Mouse (Mus musculus) hindbrain, embryonic 10.5 days (tissue): ENCODE data around the gene Pde8a. TPM values are rescaled to one million over a fixed set of nuclear protein-coding genes. Genes with fewer than 3 reads are reported as not detected.

Experiments
- DNase-seq: peaks from one replicate; pipeline ENCODE4 v3.0.0-alpha.2; 2017; ENCODE audit warnings: low spot score
- H3K27ac ChIP-seq: fragments of 300-500 bp; sonication (generic); 2 replicates; pipeline ENCODE4 v1.5.1; 2016; ENCODE audit warnings: mild to moderate bottlenecking, moderate library complexity
- H3K27me3 ChIP-seq: fragments of 300-500 bp; sonication (generic); 2 replicates; pipeline ENCODE4 v1.6.1; 2016; ENCODE audit warnings: mild to moderate bottlenecking; ENCODE audit not compliant: poor library complexity, insufficient read depth, severe bottlenecking
- H3K36me3 ChIP-seq: fragments of 300-500 bp; sonication (generic); 2 replicates; pipeline ENCODE4 v1.6.1; 2016; ENCODE audit warnings: mild to moderate bottlenecking, moderate library complexity
- H3K4me1 ChIP-seq: fragments of 300-500 bp; sonication (generic); replicated peaks from 2 replicates; pipeline ENCODE4 v1.6.1; 2016; ENCODE audit warnings: mild to moderate bottlenecking
- H3K4me3 ChIP-seq: fragments of 300-500 bp; sonication (generic); 2 replicates; pipeline ENCODE4 v1.5.1; 2016; ENCODE audit warnings: mild to moderate bottlenecking, moderate library complexity
- H3K9me3 ChIP-seq: fragments of 300-500 bp; sonication (generic); 2 replicates; pipeline ENCODE4 v1.6.1; 2016; ENCODE audit warnings: mild to moderate bottlenecking, moderate library complexity
- WGBS: fragments of 180-500 bp; shearing (Covaris S2); methylation state at CpG from one replicate; pipeline ENCODE4 v1.1.7; 2016; 5-methylcytosine and 5-hydroxymethylcytosine counted together
- polyA plus RNA-seq: library from polyadenylated mRNA; unstranded; fragments of >200 nt; fragmentation: Nextera tagmentation; extraction: Ambion mirVana; gene quantifications from 2 replicates; pipeline ENCODE4 v1.2.1, GENCODE M21; 2016

The Pde8a gene
- polyA plus RNA-seq, 1 experiment from 2014 or later: 2.4 TPM

DNA sequence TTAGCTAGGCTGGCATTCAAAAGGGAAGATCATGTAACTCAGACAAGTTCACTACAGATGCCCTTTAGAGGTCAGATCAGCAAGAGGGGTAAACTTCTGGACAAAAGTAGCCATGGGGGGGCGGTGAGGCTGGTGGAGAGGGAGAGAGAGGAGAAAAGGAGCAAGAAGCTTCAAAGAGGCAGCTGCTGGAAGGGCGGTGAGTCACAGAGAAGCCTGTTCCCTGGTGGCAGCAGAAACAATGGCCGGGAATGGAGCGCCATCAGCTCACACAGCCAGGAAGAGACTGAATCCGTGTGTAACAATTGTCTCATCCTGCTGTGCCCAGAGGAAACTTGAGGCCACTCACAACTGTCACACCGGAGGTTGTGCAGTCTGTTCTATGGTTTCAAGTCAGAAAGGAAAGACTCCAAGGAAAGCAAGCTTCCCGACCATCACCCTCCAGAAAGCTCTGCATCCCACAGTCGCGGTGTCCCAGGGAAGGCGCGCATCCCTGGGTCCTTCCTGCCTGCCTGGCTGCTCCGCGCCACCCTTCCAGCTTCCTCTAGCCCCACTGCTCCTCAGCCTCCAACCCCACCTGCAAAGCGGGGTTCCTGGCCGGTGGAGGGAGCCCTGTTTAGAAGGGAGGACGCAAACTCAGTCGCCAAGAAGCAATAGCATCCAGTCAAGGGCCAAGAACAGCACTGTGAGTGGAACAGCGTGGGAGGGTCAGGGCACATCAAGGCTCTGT is 122.5 kb downstream of the Pde8a start:
- 49% methylated on average over 18 of the region's 18 CpGs for WGBS
- peaks cover 21% of the 10 kb centered on the region for H3K4me1 ChIP-seq
- H3K36me3 ChIP-seq: peaks cover 75% of the 10 kb centered on the region
- H3K27ac ChIP-seq: peak overlapping the region; percentile 88
- H3K4me3 ChIP-seq: peak overlapping the region; percentile 36
- no peaks in the 10 kb centered on the region for H3K27me3 ChIP-seq
- H3K9me3 ChIP-seq: no peaks in the 10 kb centered on the region
- DNase-seq: peak; percentile 73

DNA sequence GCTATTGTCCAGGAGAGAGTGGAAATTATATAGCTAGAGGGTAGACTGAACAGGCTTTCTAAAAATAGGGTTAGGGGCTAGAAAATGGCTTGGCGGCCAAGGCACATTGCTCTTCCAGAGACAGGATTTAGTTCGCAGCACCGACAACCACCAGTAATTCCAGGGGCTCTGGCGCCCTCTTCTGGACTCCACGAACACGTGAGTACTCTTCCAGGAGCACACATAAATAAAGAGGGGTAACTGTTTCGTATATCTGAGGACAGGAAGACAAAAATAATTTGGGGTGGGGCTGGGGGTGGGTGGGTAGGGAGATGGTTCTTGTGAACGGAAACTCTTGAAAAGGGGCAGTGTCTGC is 123.0 kb downstream of the Pde8a start:
- WGBS: 31% methylated on average over 8 of the region's 8 CpGs
- Histone ChIP-seq H3K27ac (peak overlapping the region; percentile 88), H3K27me3 (no peaks in the 10 kb centered on the region)

DNA sequence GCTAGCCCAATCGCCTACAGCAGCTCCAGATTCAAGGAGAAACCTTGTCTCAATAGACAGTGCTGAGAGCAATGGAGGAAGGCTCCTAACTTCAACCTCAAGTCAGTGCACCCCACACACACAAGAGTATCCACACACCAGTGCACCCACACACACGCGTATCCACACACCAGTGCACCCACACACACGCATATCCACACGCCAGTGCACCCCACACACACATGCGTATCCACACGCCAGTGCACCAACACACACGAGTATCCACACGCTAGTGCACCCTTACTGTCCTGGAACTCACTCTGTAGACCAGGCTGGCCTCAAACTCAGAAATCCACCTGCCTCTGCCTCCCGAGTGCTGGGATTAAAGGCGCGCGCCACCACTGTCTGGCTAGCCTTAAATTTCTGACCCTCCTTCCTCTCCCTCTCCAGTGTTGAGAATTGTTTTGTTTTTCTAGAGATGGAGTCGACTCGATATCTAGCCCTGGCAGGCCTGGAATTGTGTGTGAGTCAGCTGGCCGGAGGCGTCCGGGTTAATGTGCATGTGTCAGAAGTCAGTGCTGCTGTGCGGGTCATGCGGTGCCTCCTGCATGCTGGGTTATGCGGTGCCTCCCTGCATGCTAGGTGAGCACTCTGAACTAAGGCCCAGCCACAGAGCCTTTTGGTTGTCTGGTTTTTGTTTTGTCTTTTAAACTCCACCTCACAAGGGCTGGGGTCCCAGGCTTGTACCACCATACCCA is 124.6 kb downstream of the Pde8a start:
- DNase-seq: no peak
- Histone ChIP-seq H3K27ac (no peak overlapping the region), H3K4me3 (no peak overlapping the region), H3K36me3 (peaks cover 82% of the 10 kb centered on the region), H3K9me3 (no peaks in the 10 kb centered on the region), H3K4me1 (peaks cover 28% of the 10 kb centered on the region), H3K27me3 (no peaks in the 10 kb centered on the region)
- WGBS: 96% methylated on average over 21 of the region's 21 CpGs

More for the DNA sequence above, 123.0 kb downstream of the Pde8a start:
- H3K4me1 ChIP-seq: peaks cover 17% of the 10 kb centered on the region
- H3K9me3 ChIP-seq: no peaks in the 10 kb centered on the region
- H3K4me3 ChIP-seq: peak overlapping the region; percentile 36
- peak; percentile 70 for DNase-seq
- peaks cover 80% of the 10 kb centered on the region for H3K36me3 ChIP-seq

DNA sequence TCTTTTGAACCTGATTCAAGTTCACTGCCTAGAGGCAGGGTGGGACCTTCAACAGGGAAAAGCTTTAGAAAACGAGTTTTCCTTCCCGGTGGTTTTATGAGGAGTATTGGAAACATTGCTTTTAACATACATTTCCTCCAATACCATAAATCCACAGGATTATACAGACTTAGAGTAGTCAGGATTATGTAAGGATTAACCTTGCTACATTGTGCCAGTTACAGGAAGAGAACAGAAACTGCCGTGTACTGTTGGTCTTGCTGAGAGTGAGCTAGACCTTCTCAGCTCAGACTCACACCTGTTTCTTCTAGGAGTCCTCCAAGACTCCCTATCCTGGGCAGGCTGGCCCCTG is 125.1 kb downstream of the Pde8a start:
- WGBS: 93% methylated on average over 3 of the region's 3 CpGs
- Histone ChIP-seq H3K27me3 (no peaks in the 10 kb centered on the region), H3K36me3 (peaks cover 82% of the 10 kb centered on the region), H3K9me3 (no peaks in the 10 kb centered on the region), H3K27ac (no peak overlapping the region), H3K4me1 (peaks cover 34% of the 10 kb centered on the region), H3K4me3 (no peak overlapping the region)
- no peak for DNase-seq

DNA sequence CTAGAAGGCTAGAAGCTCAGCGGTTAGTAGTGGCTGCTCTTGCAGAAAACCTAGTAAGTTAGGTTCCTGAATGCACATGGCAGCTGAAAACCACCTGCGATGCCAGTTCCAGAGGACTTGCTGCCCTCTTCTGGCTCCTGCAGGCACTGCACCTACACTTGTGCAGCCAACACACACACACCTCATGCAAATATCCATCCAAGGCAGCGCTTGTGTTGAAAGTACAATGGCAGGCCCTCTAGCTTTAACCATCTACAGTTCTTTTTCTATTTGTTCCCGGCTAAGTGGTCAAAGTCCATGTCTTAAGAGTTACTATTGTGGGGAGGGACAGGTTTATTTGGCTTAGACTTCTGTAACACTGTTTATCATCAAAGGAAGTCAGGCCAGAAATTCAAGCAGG is 126.4 kb downstream of the Pde8a start:
- no peaks in the 10 kb centered on the region for H3K9me3 ChIP-seq
- peak; percentile 68 for DNase-seq
- no peaks in the 10 kb centered on the region for H3K27me3 ChIP-seq
- H3K36me3 ChIP-seq: peaks cover 88% of the 10 kb centered on the region
- peaks cover 40% of the 10 kb centered on the region for H3K4me1 ChIP-seq
- no peak overlapping the region for H3K27ac ChIP-seq
- whole genome bisulfite sequencing: 84% methylated on average over 4 of the region's 4 CpGs
- H3K4me3 ChIP-seq: no peak overlapping the region

DNA sequence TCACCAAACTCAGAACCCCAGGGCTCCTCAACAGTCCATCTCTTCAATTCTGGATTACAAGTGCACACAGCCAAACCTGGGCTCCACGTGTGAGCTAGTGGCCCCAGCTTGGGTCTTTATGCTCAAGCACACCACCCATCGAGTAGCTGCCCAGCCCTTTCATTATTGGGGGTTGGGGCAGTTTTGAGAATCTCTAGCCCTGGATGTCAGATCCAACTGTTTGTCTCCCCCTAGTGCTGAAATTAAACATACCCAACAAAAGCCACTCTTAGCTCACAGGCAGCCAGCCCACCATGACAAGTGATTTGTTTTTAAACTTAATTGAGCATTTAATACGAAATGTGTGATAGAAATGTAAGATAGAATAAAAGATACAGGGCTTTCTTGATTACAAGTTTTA is 128.2 kb downstream of the Pde8a start:
- WGBS: 54% methylated on average over 3 of the region's 3 CpGs
- DNase-seq: no peak
- Histone ChIP-seq H3K27me3 (no peaks in the 10 kb centered on the region), H3K27ac (no peak overlapping the region), H3K9me3 (no peaks in the 10 kb centered on the region), H3K36me3 (peaks cover 75% of the 10 kb centered on the region), H3K4me3 (no peak overlapping the region), H3K4me1 (peaks cover 30% of the 10 kb centered on the region)

DNA sequence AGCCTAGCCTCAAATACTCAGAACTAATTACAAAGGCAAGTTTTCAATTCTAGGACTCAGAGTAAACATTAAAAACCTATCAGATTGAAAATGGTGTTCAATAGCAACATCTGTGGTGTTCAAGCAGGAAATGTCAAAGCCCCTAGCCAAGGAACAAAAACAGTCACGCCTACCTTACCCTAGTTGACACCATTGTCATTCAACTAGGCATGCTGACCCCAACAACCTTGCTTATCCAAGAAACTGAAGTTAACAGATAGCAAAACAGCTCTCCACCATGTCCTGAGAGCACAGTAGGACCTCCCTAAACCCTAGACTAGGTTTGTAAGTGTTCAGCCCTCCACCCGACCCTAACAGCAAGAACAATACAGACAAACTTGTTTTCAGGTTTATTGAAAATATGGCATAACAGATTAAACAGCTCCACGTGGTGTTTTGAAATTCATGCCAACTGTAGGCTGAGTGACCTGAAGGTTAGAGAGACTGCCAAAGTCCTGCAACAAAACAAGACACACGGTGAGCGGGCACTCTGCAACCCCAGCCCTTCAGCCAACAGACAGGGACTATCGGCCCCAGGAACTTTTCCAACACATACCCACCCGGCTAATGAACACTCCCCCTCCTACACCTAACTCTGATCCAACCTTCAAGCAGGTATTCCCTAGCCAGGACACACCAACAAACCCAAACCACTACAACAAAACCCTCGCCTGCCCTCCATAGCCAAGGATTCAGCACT is 129.1 kb downstream of the Pde8a start:
- Histone ChIP-seq H3K27ac (no peak overlapping the region), H3K36me3 (peaks cover 67% of the 10 kb centered on the region), H3K9me3 (no peaks in the 10 kb centered on the region), H3K4me3 (peak overlapping the region; percentile 99), H3K27me3 (no peaks in the 10 kb centered on the region), H3K4me1 (peaks cover 29% of the 10 kb centered on the region)
- WGBS: 77% methylated on average over 8 of the region's 8 CpGs
- no peak for DNase-seq

DNA sequence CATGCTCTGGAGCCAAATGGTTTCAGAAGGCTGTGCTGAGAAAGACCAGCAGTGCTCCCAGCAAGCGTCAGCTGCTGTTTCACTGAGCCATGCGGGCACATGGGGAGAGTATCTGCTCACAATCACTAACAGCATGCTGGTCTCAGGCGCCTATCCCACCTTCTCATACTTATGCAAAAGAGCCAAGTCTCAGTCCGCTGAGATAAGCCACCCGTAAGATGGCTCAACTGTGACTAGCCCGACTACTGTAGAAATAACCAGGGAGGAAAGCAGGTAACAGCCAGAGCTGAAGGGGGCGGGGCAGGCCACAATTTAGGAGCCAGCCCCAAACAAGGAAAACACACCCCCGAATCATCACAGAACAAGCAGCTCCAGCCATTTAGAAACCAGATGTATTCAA is 129.9 kb downstream of the Pde8a start:
- no peak for DNase-seq

DNA sequence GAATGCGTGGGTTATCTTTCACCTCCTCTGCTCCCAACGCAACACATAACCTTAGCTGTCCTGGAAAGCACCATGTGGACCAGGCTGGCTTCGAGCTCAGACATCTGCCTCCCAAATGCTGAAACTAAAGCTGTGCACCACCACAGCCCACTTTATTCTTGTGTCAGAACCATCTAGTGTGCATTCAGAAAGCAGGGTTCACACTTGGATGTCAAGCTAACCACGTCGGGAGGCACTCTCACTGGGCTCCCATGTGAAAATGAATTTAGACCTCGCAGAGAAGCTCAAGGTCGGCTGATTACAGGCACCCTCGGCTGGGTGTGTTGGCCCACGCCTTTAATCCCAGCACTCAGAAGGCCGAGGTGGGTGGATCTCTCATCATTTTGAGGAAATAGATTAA is 130.4 kb downstream of the Pde8a start:
- peaks cover 29% of the 10 kb centered on the region for H3K4me1 ChIP-seq
- no peaks in the 10 kb centered on the region for H3K9me3 ChIP-seq
- H3K27ac ChIP-seq: peak overlapping the region; percentile 95
- H3K4me3 ChIP-seq: peak overlapping the region; percentile 99
- H3K27me3 ChIP-seq: no peaks in the 10 kb centered on the region
- 22% methylated on average over 10 of the region's 10 CpGs for WGBS
- no peak for DNase-seq
- peaks cover 54% of the 10 kb centered on the region for H3K36me3 ChIP-seq

More for the DNA sequence above, 129.9 kb downstream of the Pde8a start:
- Histone ChIP-seq H3K36me3 (peaks cover 59% of the 10 kb centered on the region), H3K9me3 (no peaks in the 10 kb centered on the region), H3K27me3 (no peaks in the 10 kb centered on the region), H3K27ac (0 out of 2 replicates have a peak overlapping the region, but pooled peaks have one; percentile 95), H3K4me1 (peaks cover 29% of the 10 kb centered on the region), H3K4me3 (peak overlapping the region; percentile 99)
- 45% methylated on average over 8 of the region's 8 CpGs for WGBS

DNA sequence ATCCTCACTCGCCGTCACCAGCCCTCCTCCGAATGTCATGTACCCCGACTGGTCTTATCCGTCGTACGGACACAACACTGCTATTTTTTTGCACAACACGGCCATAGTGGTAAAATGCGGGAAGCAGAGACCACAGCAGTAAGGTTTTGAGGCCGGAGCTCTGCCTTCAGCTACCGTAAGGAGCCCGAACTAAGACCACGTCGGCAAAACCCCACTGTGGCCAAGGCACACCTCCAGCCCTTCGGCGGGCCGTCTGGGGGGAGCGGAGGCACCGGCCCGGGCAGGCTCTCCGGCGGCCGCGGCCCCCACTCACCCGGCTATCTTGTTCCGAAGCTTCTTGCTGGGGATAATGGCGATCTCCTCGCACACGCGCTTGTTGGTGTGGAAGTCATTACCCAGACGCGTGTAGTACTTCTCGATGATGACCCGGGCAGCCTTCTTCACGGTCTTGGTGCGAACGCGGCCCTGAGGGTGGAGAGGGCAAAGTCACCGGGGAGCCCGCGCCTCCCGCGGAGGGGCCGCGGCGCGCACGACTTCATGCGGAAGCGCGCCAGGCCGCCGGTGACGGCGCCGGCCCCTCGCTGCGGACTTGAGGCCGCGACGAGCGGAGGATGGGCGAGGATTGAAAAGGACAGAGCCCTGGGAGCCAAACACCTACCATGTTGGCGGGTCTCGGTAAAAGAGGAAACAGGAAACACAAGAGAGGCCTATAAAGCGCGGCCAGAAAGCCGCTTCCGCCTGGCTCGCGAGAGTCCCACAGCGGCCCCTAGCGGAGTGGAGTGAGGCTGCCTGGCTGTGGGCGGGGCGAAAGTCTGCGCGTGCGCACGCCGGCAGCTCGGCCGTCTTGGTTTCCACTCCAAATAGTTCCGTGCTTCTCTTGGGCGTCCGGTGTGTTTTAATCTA is 131.4 kb downstream of the Pde8a start, which contains the start of gene Rps17:
Gene Rps17 (minus strand): TSS at position 711 of the 903 bp plus-strand sequence.
- Histone ChIP-seq H3K36me3 (peaks cover 44% of the 10 kb centered on the region), H3K4me3 (peak within 1 kb of the TSS; percentile 99), H3K27ac (peak within 1 kb of the TSS; percentile 95), H3K27me3 (no peaks in the 10 kb centered on the region), H3K9me3 (no peaks in the 10 kb centered on the region), H3K4me1 (peaks cover 29% of the 10 kb centered on the region)
- DNase-seq: peak; percentile 97
- WGBS: under 1% methylated on average over 85 of the region's 85 CpGs

DNA sequence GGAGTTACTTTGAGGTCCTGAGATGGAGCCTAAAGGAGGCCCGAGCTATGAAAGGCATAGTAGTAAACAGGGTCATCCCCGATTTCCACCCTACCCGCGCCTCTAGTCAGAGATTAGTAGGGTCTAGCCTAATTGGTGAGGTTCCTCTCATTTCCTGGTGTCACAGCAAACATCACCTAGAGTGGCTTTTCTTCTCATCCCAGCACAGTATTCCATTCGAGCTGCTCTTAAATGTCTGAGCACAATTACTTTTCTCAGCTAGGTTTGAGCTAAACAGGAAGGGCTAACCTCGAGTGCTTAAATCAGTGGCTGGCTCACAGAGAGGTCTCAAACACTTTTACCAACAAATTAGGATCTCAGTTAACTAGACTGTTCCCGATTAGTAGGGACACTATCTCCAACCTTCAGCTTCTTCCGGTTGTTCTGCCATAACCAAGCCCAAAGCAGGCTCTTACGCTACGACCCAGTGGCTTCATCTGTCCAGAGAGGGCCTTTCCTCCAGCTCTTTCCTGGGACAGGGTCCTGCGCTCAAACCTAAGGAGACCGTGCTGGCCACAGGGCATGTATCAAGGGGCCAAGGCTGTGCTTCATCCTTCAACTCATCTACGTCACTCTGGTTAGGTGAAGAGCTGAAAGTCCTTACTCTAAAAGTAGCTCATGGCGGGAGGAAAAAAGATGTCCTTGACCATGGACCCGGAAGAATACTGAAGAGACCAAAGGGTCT is 132.2 kb downstream of the Pde8a start:
- peaks cover 29% of the 10 kb centered on the region for H3K4me1 ChIP-seq
- H3K27ac ChIP-seq: peak overlapping the region; percentile 95
- WGBS: 62% methylated on average over 15 of the region's 15 CpGs
- DNase-seq: no peak
- no peaks in the 10 kb centered on the region for H3K9me3 ChIP-seq
- peak overlapping the region; percentile 99 for H3K4me3 ChIP-seq
- H3K27me3 ChIP-seq: no peaks in the 10 kb centered on the region
- peaks cover 36% of the 10 kb centered on the region for H3K36me3 ChIP-seq
